Mouse (Mus musculus) liver, embryonic 16.5 days (tissue): ENCODE data around the gene Plxdc2. TPM values are rescaled to one million over a fixed set of nuclear protein-coding genes. Genes with fewer than 3 reads are reported as not detected.

Experiments used
- ATAC-seq: fragments of 200-750 bp; cut with Nextera tagmentation; 2 replicates; pipeline ENCODE4 v1.8.0; 2017; ENCODE audit warnings: low read depth, mild to moderate bottlenecking, moderate number of reproducible peaks, moderate library complexity
- H3K27ac ChIP-seq: fragments of 300-500 bp; sonication (generic); 2 replicates; pipeline ENCODE4 v1.5.1; 2014; ENCODE audit warnings: mild to moderate bottlenecking, low read length
- H3K27me3 ChIP-seq: fragments of 300-500 bp; sonication (generic); 2 replicates; pipeline ENCODE4 v1.6.1; 2014; ENCODE audit warnings: low read depth, low read length, mixed read lengths; ENCODE audit not compliant: control insufficient read depth, insufficient read depth
- H3K36me3 ChIP-seq: fragments of 300-500 bp; sonication (generic); 2 replicates; pipeline ENCODE4 v1.6.1; 2014; ENCODE audit warnings: mild to moderate bottlenecking; ENCODE audit not compliant: control insufficient read depth, insufficient read depth
- H3K4me1 ChIP-seq: fragments of 300-500 bp; sonication (generic); 2 replicates; pipeline ENCODE4 v1.6.1; 2014; ENCODE audit warnings: low read depth, low read length, mixed read lengths; ENCODE audit not compliant: control insufficient read depth
- H3K4me2 ChIP-seq: fragments of 300-500 bp; sonication (generic); 2 replicates; pipeline ENCODE4 v1.6.1; 2014; ENCODE audit warnings: low read depth, low read length, mixed read lengths
- H3K4me3 ChIP-seq: fragments of 300-500 bp; sonication (generic); 2 replicates; pipeline ENCODE4 v1.5.1; 2014; ENCODE audit warnings: low read depth, mild to moderate bottlenecking, low read length
- H3K9ac ChIP-seq: fragments of 300-500 bp; sonication (generic); 2 replicates; pipeline ENCODE4 v1.6.1; 2014; ENCODE audit warnings: low read depth, low read length
- H3K9me3 ChIP-seq: fragments of 300-500 bp; sonication (generic); replicated peaks from 2 replicates; pipeline ENCODE4 v1.6.1; 2016; ENCODE audit warnings: low read length; ENCODE audit not compliant: control insufficient read depth
- WGBS: fragments of 180-500 bp; shearing (Covaris S2); extraction: QIAGEN DNeasy Blood & Tissue Kit; methylation state at CpG from one replicate; pipeline ENCODE4 v1.1.7; 2014; ENCODE audit not compliant: insufficient replicate concordance; 5-methylcytosine and 5-hydroxymethylcytosine counted together
- polyA plus RNA-seq: library from polyadenylated mRNA; unstranded; fragments of >200 nt; fragmentation: Nextera tagmentation; extraction: Ambion mirVana; gene quantifications from 2 replicates; pipeline ENCODE4 v1.2.1, GENCODE M21; 2015

The Plxdc2 gene
- polyA plus RNA-seq, 1 experiment from 2014 or later = 1.8 TPM

DNA sequence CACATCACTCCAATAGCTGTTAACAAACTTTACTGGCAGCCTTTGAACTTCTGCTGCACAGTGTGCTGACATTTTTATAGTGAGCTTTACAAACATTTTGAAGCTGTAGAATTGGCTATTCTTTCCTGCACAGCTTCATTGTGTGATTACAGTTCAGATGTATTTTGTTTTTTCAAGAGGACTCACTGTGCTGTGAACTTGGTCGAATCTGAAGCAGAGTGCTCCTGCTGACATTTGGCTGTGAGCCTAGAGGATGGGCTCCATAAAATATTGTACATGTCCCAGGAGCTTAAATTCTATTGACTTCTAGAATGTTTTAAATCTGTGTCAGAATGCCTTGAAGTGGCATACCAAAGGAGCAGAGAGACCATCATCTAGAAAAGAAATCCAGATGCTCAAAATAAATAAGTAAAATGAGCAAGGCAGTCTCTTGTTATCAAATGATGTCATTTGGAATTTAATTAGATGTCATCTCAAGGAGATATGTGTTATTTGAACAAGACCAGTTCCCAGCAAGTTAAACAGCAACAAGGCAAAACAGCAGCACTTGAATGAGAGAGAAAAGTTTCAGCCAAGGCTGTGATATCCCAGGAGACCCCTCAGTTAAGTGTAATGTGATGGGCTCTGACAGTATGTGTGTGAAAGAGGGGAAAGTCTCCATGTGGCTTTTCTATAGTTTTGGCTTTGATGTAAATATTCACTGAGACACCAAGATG lies 417.5 kb downstream of the Plxdc2 start:
- no peak for ATAC-seq
- H3K4me3 ChIP-seq = no peak overlapping the region
- H3K9ac ChIP-seq = no peak overlapping the region
- no peaks in the 10 kb centered on the region for H3K27me3 ChIP-seq
- H3K4me2 ChIP-seq = no peak overlapping the region
- WGBS = 20% methylated on average over 1 of the region's 1 CpGs
- H3K36me3 ChIP-seq = no peaks in the 10 kb centered on the region
- no peaks in the 10 kb centered on the region for H3K9me3 ChIP-seq
- H3K4me1 ChIP-seq = no peaks in the 10 kb centered on the region
- H3K27ac ChIP-seq = no peak overlapping the region

DNA sequence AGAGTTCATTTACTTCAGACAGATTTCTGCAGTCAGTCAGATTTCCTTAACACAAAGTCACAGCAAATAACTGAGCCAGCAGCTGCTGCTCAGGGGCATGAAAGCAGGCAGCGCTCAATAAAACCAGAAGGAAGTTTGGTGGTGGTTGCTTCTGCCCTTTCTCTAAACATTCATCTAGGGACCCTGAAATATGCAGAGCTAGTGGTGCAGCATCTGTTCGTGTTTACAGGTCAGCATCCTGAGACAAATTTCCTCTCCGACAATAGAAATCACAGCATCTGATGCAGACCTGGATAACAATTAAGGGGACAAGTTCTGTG lies 418.0 kb downstream of the Plxdc2 start:
- no peaks in the 10 kb centered on the region for H3K36me3 ChIP-seq
- no peak overlapping the region for H3K4me2 ChIP-seq
- WGBS = 55% methylated on average over 3 of the region's 3 CpGs

GRCm38 (mm10) chr2:16795283-16795682 lies 439.2 kb downstream of the Plxdc2 start:
- Histone ChIP-seq H3K36me3 (no peaks in the 10 kb centered on the region), H3K27ac (no peak overlapping the region), H3K9ac (no peak overlapping the region), H3K27me3 (no peaks in the 10 kb centered on the region), H3K4me3 (no peak overlapping the region), H3K9me3 (no peaks in the 10 kb centered on the region), H3K4me2 (no peak overlapping the region), H3K4me1 (no peaks in the 10 kb centered on the region)
- no peak for ATAC-seq

More for the DNA sequence above, 418.0 kb downstream of the Plxdc2 start:
- no peaks in the 10 kb centered on the region for H3K9me3 ChIP-seq
- H3K27me3 ChIP-seq = no peaks in the 10 kb centered on the region
- ATAC-seq = no peak
- no peaks in the 10 kb centered on the region for H3K4me1 ChIP-seq
- H3K4me3 ChIP-seq = no peak overlapping the region
- H3K27ac ChIP-seq = no peak overlapping the region
- no peak overlapping the region for H3K9ac ChIP-seq
